Mouse (Mus musculus) liver, adult 2 months (tissue): ENCODE data around the gene Dad1. TPM values are rescaled to one million over a fixed set of nuclear protein-coding genes. Genes with fewer than 3 reads are reported as not detected.
A peak's percentile ranks its signal among the peaks of the same experiment; 100 is the strongest.

Source experiments
- DNase-seq: peaks from one replicate; pipeline ENCODE4 v3.0.0-alpha.2; 2011; ENCODE audit warnings: low read depth, low spot score; ENCODE audit errors: extremely low read depth
- H3K27ac ChIP-seq: fragments of 200-500 bp; replicated peaks from 2 replicates; pipeline ENCODE4 v1.5.1; 2012; ENCODE audit warnings: low read depth, mild to moderate bottlenecking, control low read depth, inconsistent platforms, low read length; ENCODE audit not compliant: insufficient read depth
- H3K27me3 ChIP-seq: fragments of 200-500 bp; 2 replicates; pipeline ENCODE4 v1.6.1; 2012; ENCODE audit warnings: mild to moderate bottlenecking, moderate library complexity, low read length, inconsistent platforms; ENCODE audit not compliant: control insufficient read depth, insufficient read depth
- H3K36me3 ChIP-seq: fragments of 200-500 bp; 2 replicates; pipeline ENCODE4 v1.6.1; 2012; ENCODE audit warnings: low read length, inconsistent platforms; ENCODE audit not compliant: control insufficient read depth, insufficient read depth
- H3K4me1 ChIP-seq: fragments of 200-500 bp; 2 replicates; pipeline ENCODE4 v1.6.1; 2011; ENCODE audit warnings: low read length; ENCODE audit not compliant: control insufficient read depth, insufficient read depth
- H3K4me3 ChIP-seq: fragments of 200-500 bp; 2 replicates; pipeline ENCODE4 v1.5.1; 2011; ENCODE audit warnings: low read depth, mild to moderate bottlenecking, control low read depth, low read length, moderate library complexity; ENCODE audit not compliant: insufficient read depth
- H3K79me2 ChIP-seq: fragments of 200-500 bp; 2 replicates; pipeline ENCODE4 v1.6.1; 2012; ENCODE audit warnings: inconsistent platforms, mild to moderate bottlenecking, low read length, moderate library complexity; ENCODE audit not compliant: control insufficient read depth, insufficient read depth
- H3K9ac ChIP-seq: fragments of 200-500 bp; 2 replicates; pipeline ENCODE4 v1.6.1; 2012; ENCODE audit warnings: low read depth, mild to moderate bottlenecking, control low read depth, inconsistent platforms, low read length
- CTCF ChIP-seq: fragments of 200-500 bp; IDR thresholded peaks from 2 replicates; pipeline ENCODE4 v1.5.1; 2011; ENCODE audit warnings: low read depth, low read length, control low read depth
- POLR2A ChIP-seq: fragments of 200-500 bp; IDR thresholded peaks from 2 replicates; pipeline ENCODE4 v1.6.1; 2011; ENCODE audit warnings: low read length, control low read depth; ENCODE audit not compliant: insufficient read depth; ENCODE audit errors: extremely low read depth
- WGBS: fragments of 180-500 bp; shearing (Covaris S2); methylation state at CpG from one replicate; pipeline ENCODE4 v1.1.7; 2018; 5-methylcytosine and 5-hydroxymethylcytosine counted together
- polyA plus RNA-seq: library from polyadenylated mRNA; depleted of rRNA; stranded (reverse); fragments of >200 nt; gene quantifications from 2 replicates; pipeline ENCODE4 v1.2.3, GENCODE M21; 2012
- total RNA-seq: library from RNA; depleted of rRNA; stranded (reverse); fragments of >200 nt; gene quantifications from 2 replicates; pipeline ENCODE4 v1.2.3, GENCODE M21; 2014

The Dad1 gene
- total and polyA plus RNA-seq, 2 experiments: 39.4 to 638 TPM

GRCm38 (mm10) chr14:54235825-54236540 lies 17.9 kb downstream of the Dad1 start:
- Histone ChIP-seq H3K9ac (no peak overlapping the region), H3K27ac (no peak overlapping the region), H3K36me3 (peaks cover 8% of the 10 kb centered on the region; the same call in 1 of the 2 replicates), H3K27me3 (no peaks in the 10 kb centered on the region), H3K4me3 (no peak overlapping the region), H3K4me1 (no peaks in the 10 kb centered on the region), H3K79me2 (peaks cover 3% of the 10 kb centered on the region; the same call in 1 of the 2 replicates)
- 88% methylated on average over 5 of the region's 5 CpGs for WGBS
- no peak for DNase-seq
- TF ChIP-seq POLR2A (no peak), CTCF (no peak)

- no peak overlapping the region for H3K9ac ChIP-seq
- H3K79me2 ChIP-seq: peaks cover 3% of the 10 kb centered on the region; the same call in 1 of the 2 replicates
- no peak for DNase-seq
- peaks cover 3% of the 10 kb centered on the region; the same call in 1 of the 2 replicates for H3K36me3 ChIP-seq
- TF ChIP-seq POLR2A: no peak
- no peaks in the 10 kb centered on the region for H3K4me1 ChIP-seq
- 89% methylated on average over 20 of the region's 20 CpGs for WGBS
- H3K4me3 ChIP-seq: no peak overlapping the region
- no peaks in the 10 kb centered on the region for H3K27me3 ChIP-seq
- H3K27ac ChIP-seq: no peak overlapping the region
These were observed 19.5 kb downstream of the Dad1 start for GRCm38 (mm10) chr14:54234231-54235040.

GRCm38 (mm10) chr14:54233559-54234143 lies 20.3 kb downstream of the Dad1 start:
- Histone ChIP-seq H3K4me3 (no peak overlapping the region), H3K4me1 (no peaks in the 10 kb centered on the region), H3K36me3 (peaks cover 3% of the 10 kb centered on the region; the same call in 1 of the 2 replicates), H3K79me2 (no peaks in the 10 kb centered on the region; the same call in 1 of the 2 replicates), H3K27me3 (no peaks in the 10 kb centered on the region), H3K27ac (no peak overlapping the region), H3K9ac (no peak overlapping the region)
- WGBS: 69% methylated on average over 16 of the region's 16 CpGs
- no peak for DNase-seq
- TF ChIP-seq CTCF (no peak), POLR2A (no peak)

- Histone ChIP-seq H3K4me3 (no peak overlapping the region), H3K27ac (0 out of 2 replicates have a peak overlapping the region, but pooled peaks have one; percentile 4)
- WGBS: 17% methylated on average over 9 of the region's 9 CpGs
These were observed 20.9 kb downstream of the Dad1 start for GRCm38 (mm10) chr14:54232811-54233558.

GRCm38 (mm10) chr14:54232143-54232542 lies 21.8 kb downstream of the Dad1 start:
- Histone ChIP-seq H3K9ac (no peak overlapping the region), H3K36me3 (peaks cover 3% of the 10 kb centered on the region; the same call in 1 of the 2 replicates), H3K27me3 (no peaks in the 10 kb centered on the region), H3K79me2 (no peaks in the 10 kb centered on the region), H3K4me3 (no peak overlapping the region), H3K27ac (no peak overlapping the region), H3K4me1 (peaks cover 3% of the 10 kb centered on the region; the same call in 1 of the 2 replicates)
- TF ChIP-seq POLR2A (no peak), CTCF (no peak)
- 22% methylated on average over 9 of the region's 9 CpGs for WGBS
- no peak for DNase-seq

More at GRCm38 (mm10) chr14:54232811-54233558, 20.9 kb downstream of the Dad1 start:
- peaks cover 3% of the 10 kb centered on the region; the same call in 1 of the 2 replicates for H3K36me3 ChIP-seq
- H3K79me2 ChIP-seq: no peaks in the 10 kb centered on the region
- peak; percentile 22 for DNase-seq
- H3K9ac ChIP-seq: no peak overlapping the region
- H3K4me1 ChIP-seq: no peaks in the 10 kb centered on the region
- TF ChIP-seq CTCF (no peak), POLR2A (no peak)
- no peaks in the 10 kb centered on the region for H3K27me3 ChIP-seq
